Mouse (Mus musculus): ENCODE data around the gene Dnah3. TPM values are rescaled to one million over a fixed set of nuclear protein-coding genes. Genes with fewer than 3 reads are reported as not detected.

Dnah3 gene
- total RNA-seq, 2 experiments from 2014 or later = 0.09 to 0.14 TPM

DNA sequence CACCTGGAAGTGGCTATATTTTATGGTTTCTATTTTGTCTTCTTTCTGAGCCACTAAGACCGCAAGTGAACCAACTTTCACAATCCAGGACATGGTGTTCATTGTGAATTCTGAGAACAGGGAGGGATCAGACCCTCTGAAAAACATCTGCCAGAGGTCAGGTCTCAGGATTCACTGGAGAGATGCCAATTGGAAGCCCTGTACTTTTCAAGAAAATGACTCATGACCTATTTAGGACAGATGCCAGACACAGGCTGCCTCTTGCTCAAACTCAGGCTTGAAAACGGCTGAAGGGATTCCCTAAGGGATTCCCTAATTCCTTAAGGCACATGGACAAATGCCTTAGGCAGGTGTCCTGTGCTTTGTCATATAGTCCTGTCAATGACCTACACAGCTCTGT, 134.0 kb downstream of the Dnah3 start:
- intact Hi-C loops (cut with DNase I) = no loop called here
- DNase-seq (ENCODE audit: low spot score in 2 of 2) = no peak

DNA sequence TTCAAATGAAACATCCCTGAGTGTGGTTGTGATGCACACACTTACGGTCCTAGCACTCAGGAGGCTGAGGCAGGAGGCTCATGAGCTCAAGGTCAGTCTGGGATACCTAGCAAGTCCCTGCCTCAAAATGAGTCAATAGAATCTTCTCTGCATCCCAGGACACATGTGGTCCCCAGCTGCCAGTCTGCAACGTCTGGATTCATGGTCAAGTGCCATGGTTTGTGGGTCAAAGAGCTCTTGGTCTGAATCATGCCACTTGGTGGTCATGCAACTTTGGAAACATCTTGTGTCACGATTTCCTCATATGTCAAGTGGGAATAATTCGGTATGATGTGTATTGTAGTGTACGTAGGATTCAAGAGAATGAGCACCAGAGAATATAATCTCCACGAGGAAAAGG, 134.5 kb downstream of the Dnah3 start:
- intact Hi-C loops (cut with DNase I) = no loop called here
- no peak for DNase-seq (ENCODE audit: low spot score in 2 of 2)

- intact Hi-C loops (cut with DNase I) = no loop called here
- DNase-seq (ENCODE audit: low spot score in 2 of 2) = peak in 1 of 2 experiments; percentile 20
Measured at GRCm38 (mm10) chr7:119960006-119960405, 135.1 kb downstream of the Dnah3 start.

GRCm38 (mm10) chr7:119959491-119959890, 135.6 kb downstream of the Dnah3 start:
- DNase-seq (ENCODE audit: low spot score in 2 of 2) = no peak
- intact Hi-C loops (cut with DNase I) = no loop called here

- DNase-seq (ENCODE audit: low spot score in 2 of 2) = no peak
- intact Hi-C loops (cut with DNase I) = no loop called here
Measured at GRCm38 (mm10) chr7:119959091-119959490, 136.0 kb downstream of the Dnah3 start.

- DNase-seq (ENCODE audit: low spot score in 2 of 2) = no peak
- intact Hi-C loops (cut with DNase I) = no loop called here
Measured at GRCm38 (mm10) chr7:119957421-119957820, 137.7 kb downstream of the Dnah3 start.

DNA sequence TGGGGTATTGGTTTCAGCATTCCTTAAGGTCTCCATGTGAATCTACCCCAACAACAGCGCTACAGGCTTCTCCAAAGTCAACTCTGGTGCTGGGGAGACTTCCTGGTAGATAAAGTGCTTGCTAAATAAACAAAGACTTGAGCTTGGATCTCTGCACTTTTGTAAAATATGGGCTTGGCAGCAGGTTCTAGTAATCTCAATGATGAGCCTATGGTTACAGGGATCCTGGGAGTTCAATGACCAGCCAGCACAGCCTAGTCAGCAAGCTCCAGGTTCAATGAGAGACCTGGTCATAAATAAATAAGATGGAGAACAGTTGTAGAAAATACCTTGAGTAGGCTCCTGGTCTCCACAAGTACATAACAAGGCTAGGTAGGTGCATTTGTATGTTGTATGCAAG, 141.0 kb downstream of the Dnah3 start:
- intact Hi-C loops (cut with DNase I) = no loop called here

GRCm38 (mm10) chr7:119941569-119941968, 153.5 kb downstream of the Dnah3 start:
- intact Hi-C loops (cut with DNase I) = no loop called here
- no peak for DNase-seq (ENCODE audit: low spot score in 2 of 2)

More for the DNA sequence above, 141.0 kb downstream of the Dnah3 start:
- DNase-seq (ENCODE audit: low spot score in 2 of 2) = no peak

GRCm38 (mm10) chr7:119937036-119937435, 158.0 kb downstream of the Dnah3 start:
- DNase-seq (ENCODE audit: low spot score in 2 of 2) = no peak
- intact Hi-C loops (cut with DNase I) = no loop called here

- no peak for DNase-seq (ENCODE audit: low spot score in 2 of 2)
- intact Hi-C loops (cut with DNase I) = no loop called here
Measured at GRCm38 (mm10) chr7:119936321-119936720, 158.8 kb downstream of the Dnah3 start.

DNA sequence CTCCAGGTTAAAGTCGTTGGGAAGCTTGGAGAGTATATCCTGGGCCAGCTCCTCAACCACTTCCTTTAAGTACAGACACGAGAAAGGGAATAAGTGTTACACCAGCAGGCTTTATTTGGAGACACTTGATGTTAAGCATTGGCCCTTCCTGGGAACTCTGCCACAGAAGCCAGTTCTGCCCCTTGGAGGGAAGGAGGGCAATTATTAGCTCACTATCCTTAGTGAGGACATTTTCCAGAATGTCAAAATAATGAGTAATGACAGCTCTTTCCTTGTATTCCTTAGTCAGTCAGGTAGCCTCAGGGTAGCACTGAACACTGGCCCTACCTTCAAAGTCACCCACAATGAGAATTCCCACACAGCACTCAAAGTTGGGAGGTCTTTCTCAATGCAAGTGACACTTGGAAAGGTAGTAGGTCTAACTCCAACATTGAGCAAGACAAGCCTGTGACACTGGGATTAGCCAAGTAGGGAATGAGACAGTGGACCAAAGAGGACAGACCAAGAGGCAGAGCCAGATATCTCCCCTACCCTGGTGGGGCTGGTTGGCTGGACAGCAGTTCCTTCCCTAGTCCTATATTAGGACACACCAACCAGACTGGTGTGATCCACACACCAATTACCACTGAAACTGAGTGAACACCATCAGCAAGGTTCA, 166.2 kb downstream of the Dnah3 start:
- no peak for DNase-seq (ENCODE audit: low spot score in 2 of 2)
- intact Hi-C loops (cut with DNase I) = no loop called here

DNA sequence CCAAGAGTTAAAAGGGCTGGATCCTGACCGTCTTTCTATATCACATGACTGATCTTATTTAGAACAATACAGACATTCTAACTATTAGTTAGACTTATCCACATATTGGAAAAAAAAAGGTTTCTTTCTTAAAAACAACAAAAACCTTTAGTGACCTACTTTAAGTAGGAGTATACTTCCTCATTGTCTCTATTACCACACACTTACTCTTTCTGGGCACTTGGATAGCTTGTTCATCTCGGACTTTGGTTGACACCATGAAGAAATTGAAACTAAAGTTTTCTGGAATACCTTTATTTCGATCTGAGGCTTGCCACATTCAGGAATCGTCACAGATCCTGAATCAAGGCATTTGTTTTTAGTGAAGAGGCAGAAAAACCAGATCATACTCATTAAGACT, 174.0 kb downstream of the Dnah3 start:
- intact Hi-C loops (cut with DNase I) = no loop called here

DNA sequence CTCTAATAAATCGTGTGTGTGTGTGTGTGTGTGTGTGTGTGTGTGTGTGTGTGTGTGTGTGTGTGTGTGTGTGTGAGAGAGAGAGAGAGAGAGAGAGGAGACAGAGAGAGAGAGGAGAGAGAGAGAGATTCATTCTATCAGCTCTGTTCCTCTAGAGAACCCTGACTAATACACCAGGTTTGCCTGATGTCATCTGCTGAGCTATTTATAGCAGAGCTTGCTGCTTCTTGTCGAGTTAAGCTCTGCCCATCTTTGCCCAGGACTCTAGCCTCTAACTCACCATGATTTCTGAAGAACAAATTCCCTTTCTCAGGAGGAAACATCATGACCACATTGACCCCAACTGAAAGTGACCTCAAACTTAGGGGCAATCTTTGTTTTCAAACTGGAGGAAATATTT, 174.6 kb downstream of the Dnah3 start:
- peak in 1 of 2 experiments; percentile 10 for DNase-seq (ENCODE audit: low spot score in 2 of 2)
- intact Hi-C loops (cut with DNase I) = no loop called here

More for the DNA sequence above, 174.0 kb downstream of the Dnah3 start:
- DNase-seq (ENCODE audit: low spot score in 2 of 2) = no peak

GRCm38 (mm10) chr7:119911727-119912126, 183.4 kb downstream of the Dnah3 start:
- intact Hi-C loops (cut with DNase I) = no loop called here

GRCm38 (mm10) chr7:119906523-119907215, 188.4 kb downstream of the Dnah3 start:
- intact Hi-C loops (cut with DNase I) = no loop called here
- DNase-seq (ENCODE audit: low spot score in 2 of 2) = no peak

More at GRCm38 (mm10) chr7:119911727-119912126, 183.4 kb downstream of the Dnah3 start:
- no peak for DNase-seq (ENCODE audit: low spot score in 2 of 2)

DNA sequence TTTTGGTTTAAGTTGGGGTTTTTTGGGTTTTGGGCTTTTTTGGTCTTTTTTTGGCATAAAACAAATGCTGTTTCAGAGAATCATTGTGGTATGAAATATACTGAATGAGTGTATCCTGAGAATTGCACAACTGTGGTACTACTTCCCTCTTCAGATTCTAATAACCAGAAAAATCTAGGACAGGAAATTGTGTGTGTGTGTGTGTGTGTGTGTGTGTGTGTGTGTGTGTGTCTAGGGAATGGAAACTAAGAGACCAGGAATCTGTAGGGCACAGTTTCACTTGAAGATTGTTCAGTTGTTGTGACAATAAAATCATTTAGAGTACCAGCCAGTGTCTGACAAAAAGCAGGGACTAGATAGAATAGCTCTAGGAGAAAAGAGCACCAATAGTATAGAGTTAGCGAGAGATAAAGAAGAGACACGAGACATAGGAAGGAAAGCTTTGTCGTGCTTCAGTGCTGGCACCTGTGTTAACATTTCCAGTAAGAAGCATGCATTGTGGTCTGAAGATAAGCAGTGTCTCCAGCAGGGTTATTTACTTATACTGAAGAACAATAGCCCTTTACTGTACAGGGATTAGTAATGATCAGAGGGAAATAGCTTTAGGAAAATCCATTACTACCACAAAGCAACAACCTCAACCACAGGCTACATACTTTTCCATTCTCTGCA, 195.6 kb downstream of the Dnah3 start:
- DNase-seq (ENCODE audit: low spot score in 2 of 2) = no peak
- intact Hi-C loops (cut with DNase I) = loop anchor here (5.0 kb wide), 1 partner anchor 203 kb away; the partner anchor contains the start of gene Tmem159

DNA sequence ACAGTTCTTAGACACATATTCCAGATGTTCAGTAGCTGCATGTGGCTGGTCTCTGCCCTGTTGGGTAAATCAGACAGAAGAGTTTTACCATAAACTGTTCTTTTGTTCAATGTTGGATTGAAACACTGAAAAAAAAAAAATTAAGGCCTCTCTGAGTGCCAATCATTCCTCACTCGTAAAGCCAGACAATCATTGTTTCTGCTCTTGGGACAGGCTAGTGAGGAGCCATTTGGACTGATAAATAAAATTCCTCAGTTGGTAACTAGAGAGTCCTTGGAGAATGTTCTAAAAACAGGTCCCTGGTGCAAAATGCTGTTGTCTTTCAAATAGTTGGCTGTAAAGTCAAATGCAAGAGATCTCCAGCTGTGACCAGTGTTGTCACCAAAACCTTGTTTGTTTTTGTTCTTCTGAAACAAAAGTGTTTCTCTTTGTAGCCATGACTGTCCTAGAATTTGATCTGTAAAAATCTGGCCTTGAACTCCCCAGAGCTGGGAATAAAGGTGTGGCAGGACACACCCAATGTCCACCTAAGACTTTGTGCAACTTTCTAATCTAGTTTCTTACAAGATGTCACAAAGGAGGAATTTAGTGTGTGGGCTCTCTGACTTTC, 196.7 kb downstream of the Dnah3 start:
- no peak for DNase-seq (ENCODE audit: low spot score in 2 of 2)
- intact Hi-C loops (cut with DNase I) = loop anchor here (5.0 kb wide), 1 partner anchor 204 kb away; the partner anchor contains the start of gene Tmem159

DNA sequence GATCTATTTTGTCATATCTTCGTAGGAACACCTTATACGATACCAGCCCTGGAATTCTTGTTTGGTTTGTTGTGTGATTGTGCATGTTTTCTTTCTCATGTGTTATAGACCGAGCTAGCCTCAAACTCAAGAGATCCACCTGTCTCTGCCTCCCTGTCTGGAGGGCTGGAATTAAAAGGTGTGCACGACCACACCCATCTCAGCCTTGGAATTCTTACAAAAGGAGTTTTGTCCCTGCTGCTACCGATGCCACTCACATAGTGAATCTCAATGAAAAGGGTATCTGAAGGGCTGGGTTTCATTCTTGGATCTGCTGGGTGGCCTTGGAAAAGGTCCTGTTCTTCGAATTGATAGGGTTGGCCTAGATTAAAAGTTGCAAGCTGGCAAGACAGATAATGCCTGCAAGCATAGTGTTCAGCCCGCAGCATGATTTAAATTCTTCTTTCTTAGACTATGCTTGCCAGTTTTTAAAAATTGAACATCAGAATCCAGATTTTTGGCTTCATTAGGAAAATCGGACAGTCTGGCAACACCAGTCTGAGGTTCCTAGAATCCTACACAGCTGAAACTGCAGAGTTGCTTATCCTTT, 197.5 kb downstream of the Dnah3 start:
- intact Hi-C loops (cut with DNase I) = loop anchor here (5.0 kb wide), 1 partner anchor 205 kb away; the partner anchor contains the start of gene Tmem159

GRCm38 (mm10) chr7:119895639-119896512, 199.2 kb downstream of the Dnah3 start, which contains the start of the genes Lyrm1 and Dcun1d3:
Gene Lyrm1 (plus strand): TSS chr7:119895861.
Gene Dcun1d3 (minus strand): TSS chr7:119896298.
- DNase-seq (ENCODE audit: low spot score in 2 of 2) = peak; percentile 97 to 98
- intact Hi-C loops (cut with DNase I) = loop anchor here (1.0 to 5.0 kb wide), 2 partner anchors 20 to 206 kb away; partner anchors contain the start of gene Tmem159

More for the DNA sequence above, 197.5 kb downstream of the Dnah3 start:
- no peak for DNase-seq (ENCODE audit: low spot score in 2 of 2)

Measured in left cerebral cortex, postnatal 25 days (tissue).